Mouse (Mus musculus): Measurements from ENCODE around the gene Nme4. TPM values are rescaled to one million over a fixed set of nuclear protein-coding genes. Genes with fewer than 3 reads are reported as not detected.
A peak's percentile ranks its signal among the peaks of the same experiment; 100 is the strongest.

Nme4 gene
- polyA plus RNA-seq, 1 experiment from 2014 or later = 96.4 TPM

DNA sequence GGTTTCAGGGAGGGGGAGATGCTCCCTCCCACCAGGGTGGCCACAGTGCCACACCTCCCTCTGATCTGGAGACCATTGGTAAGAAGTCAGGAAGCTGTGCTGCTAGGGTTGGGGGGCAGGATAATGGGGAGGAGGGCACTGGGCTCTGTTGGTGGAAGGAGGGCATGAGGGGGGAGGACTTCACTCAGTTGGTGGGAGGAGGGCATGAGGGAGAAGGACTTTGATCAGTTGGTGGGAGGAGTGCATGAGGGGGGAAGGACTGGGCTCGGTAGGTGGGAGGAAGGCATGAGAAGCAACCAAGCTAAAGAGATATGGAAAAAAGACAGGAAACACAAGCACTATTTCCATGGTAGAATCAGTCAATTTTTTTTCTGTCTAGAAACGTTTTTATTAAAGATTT lies 14.5 kb downstream of the Nme4 start:
- ATAC-seq (ENCODE audit: insufficient read depth) = no peak

DNA sequence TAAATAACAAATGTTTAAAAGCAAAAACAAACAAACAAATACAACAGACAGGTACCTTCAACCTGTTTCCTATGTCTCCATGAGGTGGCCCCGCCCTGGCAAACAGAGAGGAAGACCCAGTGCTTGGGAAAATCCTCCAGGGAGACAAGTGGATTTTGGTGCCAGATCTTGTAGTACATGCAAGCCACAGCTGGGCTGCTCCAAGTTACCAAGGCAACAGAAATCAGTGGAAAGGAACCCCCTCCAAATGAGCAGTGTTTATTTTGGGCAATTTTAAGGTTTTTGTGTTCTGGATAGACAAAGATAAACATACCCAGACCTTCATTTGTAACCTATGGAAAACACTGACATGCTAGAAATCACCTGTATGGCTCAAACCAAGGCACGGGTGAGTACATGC lies 16.6 kb downstream of the Nme4 start:
- Histone ChIP-seq H3K36me3 (ENCODE audit: insufficient read depth) (no peaks in the 10 kb centered on the region), H3K4me2 (no peak overlapping the region), H3K4me1 (ENCODE audit: insufficient read depth) (no peaks in the 10 kb centered on the region), H3K9ac (no peak overlapping the region), H3K27me3 (ENCODE audit: insufficient read depth, low read length) (no peaks in the 10 kb centered on the region), H3K4me3 (ENCODE audit: low read depth, low read length) (no peak overlapping the region), H3K9me3 (ENCODE audit: low read depth, low read length) (no peaks in the 10 kb centered on the region), H3K27ac (ENCODE audit: low read depth) (no peak overlapping the region)
- DNase-seq (no peak), ATAC-seq (ENCODE audit: insufficient read depth) (no peak)
- TF ChIP-seq CTCF (IDR thresholded peaks at IDR 0.05; ENCODE audit: low read depth) = no peak
- 73% methylated on average over 2 of the region's 2 CpGs for WGBS

More for the DNA sequence above, 14.5 kb downstream of the Nme4 start:
- H3K36me3 ChIP-seq (ENCODE audit: insufficient read depth) = no peaks in the 10 kb centered on the region
- no peaks in the 10 kb centered on the region for H3K4me1 ChIP-seq (ENCODE audit: insufficient read depth)
- no peak overlapping the region for H3K4me3 ChIP-seq (ENCODE audit: low read depth, low read length)
- no peak overlapping the region for H3K9ac ChIP-seq
- H3K27ac ChIP-seq (ENCODE audit: low read depth) = no peak overlapping the region
- no peaks in the 10 kb centered on the region for H3K9me3 ChIP-seq (ENCODE audit: low read depth, low read length)
- no peak for TF ChIP-seq CTCF (IDR thresholded peaks at IDR 0.05; ENCODE audit: low read depth)
- no peak for DNase-seq
- no peak overlapping the region for H3K4me2 ChIP-seq
- H3K27me3 ChIP-seq (ENCODE audit: insufficient read depth, low read length) = no peaks in the 10 kb centered on the region
- WGBS = 26% methylated on average over 2 of the region's 2 CpGs

DNA sequence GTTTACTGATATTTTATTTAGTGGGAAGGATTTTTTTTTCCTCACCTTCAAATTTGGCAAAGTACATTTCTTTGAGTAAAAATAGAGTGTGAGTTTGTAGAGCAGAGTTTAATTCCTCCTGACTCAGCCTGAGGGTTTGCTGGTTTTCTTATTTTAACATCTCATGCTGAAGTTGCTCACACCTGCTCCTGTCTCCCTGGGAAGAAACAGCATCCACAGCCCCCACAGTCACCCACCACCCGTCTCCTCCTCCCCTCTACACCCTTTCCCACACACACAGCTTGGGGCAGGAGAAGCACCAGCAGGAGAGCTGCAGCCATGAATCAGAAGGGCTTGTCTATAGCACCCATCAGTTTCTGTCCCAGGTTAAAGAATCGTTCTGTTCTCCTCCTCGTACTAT lies 20.2 kb downstream of the Nme4 start:
- WGBS = 56% methylated on average over 3 of the region's 3 CpGs
- H3K4me3 ChIP-seq (ENCODE audit: low read depth, low read length) = no peak overlapping the region
- H3K27me3 ChIP-seq (ENCODE audit: insufficient read depth, low read length) = no peaks in the 10 kb centered on the region
- ATAC-seq (ENCODE audit: insufficient read depth) = no peak
- no peaks in the 10 kb centered on the region for H3K36me3 ChIP-seq (ENCODE audit: insufficient read depth)
- H3K27ac ChIP-seq (ENCODE audit: low read depth) = no peak overlapping the region
- no peak for DNase-seq
- no peaks in the 10 kb centered on the region for H3K9me3 ChIP-seq (ENCODE audit: low read depth, low read length)
- no peak for TF ChIP-seq CTCF (IDR thresholded peaks at IDR 0.05; ENCODE audit: low read depth)
- H3K9ac ChIP-seq = no peak overlapping the region
- H3K4me1 ChIP-seq (ENCODE audit: insufficient read depth) = no peaks in the 10 kb centered on the region
- no peak overlapping the region for H3K4me2 ChIP-seq

DNA sequence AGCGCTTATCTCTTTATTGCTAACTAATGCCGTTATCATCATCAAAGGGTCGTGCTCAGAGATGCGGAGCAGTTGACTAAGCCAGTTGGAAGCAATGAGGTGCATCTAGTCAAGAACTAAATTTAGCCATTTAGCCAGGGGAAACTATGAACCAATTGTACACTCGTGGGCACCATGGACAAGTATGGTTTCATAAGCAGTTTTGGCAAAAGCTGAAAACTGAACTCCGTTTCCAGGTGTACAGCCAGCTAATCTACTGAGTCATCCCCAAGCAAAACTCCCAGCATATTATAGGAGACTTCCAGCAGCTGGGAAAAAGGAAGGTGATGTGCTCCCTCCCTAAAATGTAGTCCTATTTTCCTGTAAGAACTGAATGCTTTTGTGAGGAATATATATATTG lies 25.3 kb downstream of the Nme4 start:
- DNase-seq (no peak), ATAC-seq (ENCODE audit: insufficient read depth) (no peak)
- Histone ChIP-seq H3K36me3 (ENCODE audit: insufficient read depth) (no peaks in the 10 kb centered on the region), H3K4me2 (peak overlapping the region; percentile 99), H3K27me3 (ENCODE audit: insufficient read depth, low read length) (no peaks in the 10 kb centered on the region), H3K9me3 (ENCODE audit: low read depth, low read length) (no peaks in the 10 kb centered on the region), H3K27ac (ENCODE audit: low read depth) (no peak overlapping the region), H3K4me1 (ENCODE audit: insufficient read depth) (peaks cover 14% of the 10 kb centered on the region; the same call in 1 of the 2 replicates), H3K4me3 (ENCODE audit: low read depth, low read length) (peak overlapping the region; percentile 81), H3K9ac (no peak overlapping the region)
- 29% methylated on average over 6 of the region's 6 CpGs for WGBS
- no peak for TF ChIP-seq CTCF (IDR thresholded peaks at IDR 0.05; ENCODE audit: low read depth)

DNA sequence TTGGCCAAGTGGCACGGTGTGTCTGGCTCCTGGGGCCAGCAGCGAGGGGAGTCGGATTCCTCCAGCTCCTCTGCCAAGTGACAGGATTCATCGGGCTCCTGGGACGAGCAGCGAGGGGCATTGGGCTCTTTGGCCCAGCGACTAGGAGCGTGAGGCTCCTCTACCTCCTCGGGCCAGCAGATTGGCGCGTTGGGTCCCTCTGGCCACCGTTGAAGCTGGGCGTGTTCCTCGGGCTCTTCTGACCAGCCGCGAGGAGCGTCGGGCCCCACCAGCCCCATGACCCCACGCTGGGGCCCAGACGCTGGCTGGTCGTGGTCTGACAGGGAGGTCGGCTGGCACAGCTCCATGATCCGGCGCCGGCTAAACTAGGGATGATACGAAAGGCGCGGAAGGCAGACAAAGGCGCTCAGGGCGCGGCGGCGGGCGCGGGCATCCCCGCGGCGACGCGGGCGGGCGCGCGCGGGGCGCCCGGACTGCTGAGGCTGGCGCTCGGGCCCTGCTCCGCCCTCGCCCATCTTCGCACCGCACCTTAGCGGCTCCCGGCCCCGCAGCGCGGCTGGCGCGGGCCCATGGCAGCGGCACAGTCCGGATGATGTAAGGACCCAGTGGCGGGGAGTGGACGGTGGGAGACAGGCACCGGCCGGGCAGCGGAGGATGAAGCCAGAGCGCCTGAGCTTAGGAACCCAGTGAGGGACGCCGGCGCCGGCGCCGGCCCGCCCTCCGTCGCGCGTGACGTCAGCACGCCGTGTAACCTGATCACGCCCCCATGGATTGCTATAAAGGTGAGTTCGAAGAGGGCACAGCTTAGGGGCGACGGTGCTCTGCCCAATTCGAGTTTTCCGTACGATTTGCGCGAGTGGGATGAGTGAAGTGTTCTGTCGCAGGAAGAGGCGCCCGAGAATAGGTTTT lies 26.3 kb downstream of the Nme4 start, which contains the start of gene Rab11fip3:
TSS of gene Rab11fip3 (minus strand) at position 725 of the 909 bp plus-strand sequence.
- H3K9me3 ChIP-seq (ENCODE audit: low read depth, low read length) = no peaks in the 10 kb centered on the region
- no peaks in the 10 kb centered on the region for H3K27me3 ChIP-seq (ENCODE audit: insufficient read depth, low read length)
- peak; percentile 93 for ATAC-seq (ENCODE audit: insufficient read depth)
- 0 out of 2 replicates have a peak within 1 kb of the TSS, but pooled peaks have one; percentile 46 for H3K27ac ChIP-seq (ENCODE audit: low read depth)
- H3K4me1 ChIP-seq (ENCODE audit: insufficient read depth) = peaks cover 14% of the 10 kb centered on the region; the same call in 1 of the 2 replicates
- peak within 1 kb of the TSS; percentile 99 for H3K4me2 ChIP-seq
- H3K4me3 ChIP-seq (ENCODE audit: low read depth, low read length) = peak within 1 kb of the TSS; percentile 81
- WGBS = under 1% methylated on average over 92 of the region's 94 CpGs
- H3K36me3 ChIP-seq (ENCODE audit: insufficient read depth) = peaks cover 9% of the 10 kb centered on the region; the same call in 1 of the 2 replicates
- peak within 1 kb of the TSS; percentile 79 for H3K9ac ChIP-seq
- TF ChIP-seq CTCF (IDR thresholded peaks at IDR 0.05; ENCODE audit: low read depth) = no peak
- peak; percentile 95 for DNase-seq

DNA sequence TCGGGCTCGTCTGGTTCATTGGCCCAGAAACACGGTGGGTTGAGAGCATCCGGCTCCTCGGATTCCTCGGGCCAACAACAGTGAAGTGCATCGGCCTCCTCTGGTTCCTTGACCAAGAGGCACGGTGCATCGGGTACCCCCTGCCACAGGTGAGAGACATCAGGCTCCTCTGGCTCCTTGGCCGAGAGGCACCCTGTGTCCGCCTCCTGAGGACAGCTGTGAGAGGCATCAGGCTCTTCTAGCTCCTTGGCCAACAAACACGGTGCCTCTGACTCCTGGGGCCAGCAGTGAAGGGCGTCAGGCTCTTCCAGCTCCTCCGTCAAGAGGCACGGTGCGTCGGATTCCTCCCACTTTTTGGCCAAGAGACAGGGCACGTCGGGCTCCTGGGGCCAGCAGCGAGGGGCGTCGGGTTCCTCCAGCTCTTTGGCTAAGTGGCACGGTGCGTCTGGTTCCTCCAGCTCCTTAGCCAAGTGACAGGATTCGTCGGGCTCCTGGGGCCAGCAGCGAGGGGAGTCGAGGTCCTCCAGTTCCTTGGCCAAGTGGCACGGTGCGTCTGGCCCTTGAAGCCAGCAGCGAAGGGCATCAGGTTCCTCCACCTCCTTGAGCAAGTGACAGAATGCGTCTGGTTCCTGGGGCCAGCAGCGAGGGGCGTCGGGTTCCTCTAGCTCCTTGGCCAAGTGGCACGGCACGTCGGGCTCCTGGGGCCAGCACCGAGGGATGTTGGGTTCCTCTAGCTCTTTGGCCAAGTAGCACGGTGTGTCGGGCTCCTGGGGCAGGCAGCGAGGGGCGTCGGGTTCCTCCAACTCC lies 27.2 kb downstream of the Nme4 start:
- peak overlapping the region; percentile 81 for H3K4me3 ChIP-seq (ENCODE audit: low read depth, low read length)
- peaks cover 9% of the 10 kb centered on the region; the same call in 1 of the 2 replicates for H3K36me3 ChIP-seq (ENCODE audit: insufficient read depth)
- WGBS = 1% methylated on average over 44 of the region's 44 CpGs
- no peaks in the 10 kb centered on the region for H3K27me3 ChIP-seq (ENCODE audit: insufficient read depth, low read length)
- peaks cover 14% of the 10 kb centered on the region; the same call in 1 of the 2 replicates for H3K4me1 ChIP-seq (ENCODE audit: insufficient read depth)
- ATAC-seq (ENCODE audit: insufficient read depth) = peak; percentile 23; the same call in 1 of the 2 replicates
- peak overlapping the region; percentile 79 for H3K9ac ChIP-seq
- H3K27ac ChIP-seq (ENCODE audit: low read depth) = no peak overlapping the region
- no peak for TF ChIP-seq CTCF (IDR thresholded peaks at IDR 0.05; ENCODE audit: low read depth)
- H3K4me2 ChIP-seq = peak overlapping the region; percentile 99
- H3K9me3 ChIP-seq (ENCODE audit: low read depth, low read length) = no peaks in the 10 kb centered on the region
- DNase-seq = peak; percentile 27
